Mouse (Mus musculus) midbrain, embryonic 11.5 days (tissue): ENCODE results near the gene Nodal. TPM values are rescaled to one million over a fixed set of nuclear protein-coding genes. Genes with fewer than 3 reads are reported as not detected.
"Not testable (repeated sequence)": the region's sequence is repeated elsewhere in the genome, so short reads cannot be mapped to it uniquely, and the experiment has no call there.

Experiments used
- ATAC-seq: fragments of 200-750 bp; cut with Nextera tagmentation; 2 replicates; pipeline ENCODE4 v1.8.0; 2017; ENCODE audit warnings: moderate TSS enrichment, moderate library complexity; ENCODE audit not compliant: low FRiP score
- DNase-seq: peaks from one replicate; pipeline ENCODE4 v3.0.0; 2015; ENCODE audit warnings: low spot score; ENCODE audit errors: missing footprints
- H3K27ac ChIP-seq: fragments of 300-500 bp; sonication (generic); 2 replicates; pipeline ENCODE4 v1.5.1; 2014; ENCODE audit warnings: low read depth, low read length
- H3K27me3 ChIP-seq: fragments of 300-500 bp; sonication (generic); 2 replicates; pipeline ENCODE4 v1.6.1; 2014; ENCODE audit warnings: mild to moderate bottlenecking, low read length, moderate library complexity, mixed read lengths; ENCODE audit not compliant: control insufficient read depth, insufficient read depth
- H3K36me3 ChIP-seq: fragments of 300-500 bp; sonication (generic); 2 replicates; pipeline ENCODE4 v1.6.1; 2014; ENCODE audit warnings: mild to moderate bottlenecking, low read length, moderate library complexity, mixed read lengths; ENCODE audit not compliant: control insufficient read depth, insufficient read depth
- H3K4me1 ChIP-seq: fragments of 300-500 bp; sonication (generic); 2 replicates; pipeline ENCODE4 v1.6.1; 2014; ENCODE audit warnings: low read length; ENCODE audit not compliant: control insufficient read depth, insufficient read depth
- H3K4me2 ChIP-seq: fragments of 300-500 bp; sonication (generic); 2 replicates; pipeline ENCODE4 v1.6.1; 2014; ENCODE audit warnings: mild to moderate bottlenecking, moderate library complexity
- H3K4me3 ChIP-seq: fragments of 300-500 bp; sonication (generic); 2 replicates; pipeline ENCODE4 v1.5.1; 2014; ENCODE audit warnings: low read depth, low read length
- H3K9ac ChIP-seq: fragments of 300-500 bp; sonication (generic); 2 replicates; pipeline ENCODE4 v1.6.1; 2014; ENCODE audit warnings: low read length
- H3K9me3 ChIP-seq: fragments of 300-500 bp; sonication (generic); 2 replicates; pipeline ENCODE4 v1.6.1; 2016; ENCODE audit warnings: low read length; ENCODE audit not compliant: control insufficient read depth
- WGBS: fragments of 180-500 bp; shearing (Covaris S2); extraction: QIAGEN DNeasy Blood & Tissue Kit; methylation state at CpG from one replicate; pipeline ENCODE4 v1.1.7; 2014; 5-methylcytosine and 5-hydroxymethylcytosine counted together
- polyA plus RNA-seq: library from polyadenylated mRNA; unstranded; fragments of >200 nt; fragmentation: Nextera tagmentation; extraction: Ambion mirVana; gene quantifications from 2 replicates; pipeline ENCODE4 v1.2.1, GENCODE M21; 2014

The Nodal gene
- polyA plus RNA-seq, 1 experiment from 2014 or later: not detected

DNA sequence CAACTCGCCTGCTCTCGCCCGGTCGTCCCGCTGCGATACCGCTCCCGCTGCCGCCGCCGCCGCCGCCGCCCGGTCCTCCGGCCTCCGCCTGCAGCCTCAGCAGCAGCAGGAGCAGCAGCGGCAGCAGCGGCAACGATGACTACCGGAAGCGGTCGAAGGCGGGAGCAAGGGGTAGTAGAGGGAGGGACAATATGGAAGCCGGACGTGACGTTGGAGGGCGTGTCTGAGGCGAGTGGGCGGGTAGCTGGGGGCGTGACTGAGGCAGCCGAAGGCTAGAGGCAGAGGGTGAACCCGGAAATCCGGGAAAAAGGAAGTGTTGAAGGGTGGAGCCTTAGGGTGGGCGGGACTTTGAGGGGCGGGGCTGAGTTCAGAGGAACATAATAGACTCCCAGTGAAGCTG is 34.9 kb downstream of the Nodal start, which contains the start of gene Eif4ebp2:
Gene Eif4ebp2 (minus strand): TSS at position 17 of the 400 bp plus-strand sequence.
- Histone ChIP-seq H3K27ac (peak within 1 kb of the TSS; percentile 48), H3K36me3 (0 out of 2 replicates have a peak, but pooled peaks cover 2% of the 10 kb centered on the region), H3K4me1 (peaks cover 12% of the 10 kb centered on the region), H3K4me2 (peak within 1 kb of the TSS; percentile 93), H3K4me3 (peak within 1 kb of the TSS; percentile 88), H3K27me3 (no peaks in the 10 kb centered on the region), H3K9me3 (no peaks in the 10 kb centered on the region), H3K9ac (peak within 1 kb of the TSS; percentile 93)
- WGBS: under 1% methylated on average over 34 of the region's 36 CpGs
- DNase-seq: peak; percentile 100
- peak; percentile 99 for ATAC-seq

GRCm38 (mm10) chr10:61453171-61453570 is 35.4 kb downstream of the Nodal start:
- ATAC-seq: peak; percentile 33; the same call in 1 of the 2 replicates
- not testable (repeated sequence) for H3K27me3 ChIP-seq, H3K27ac ChIP-seq, H3K9ac ChIP-seq, H3K4me2 ChIP-seq, H3K36me3 ChIP-seq, H3K9me3 ChIP-seq, DNase-seq
- Histone ChIP-seq H3K4me3 (0 out of 2 replicates have a peak overlapping the region, but pooled peaks have one; percentile 88), H3K4me1 (peaks cover 11% of the 10 kb centered on the region)
- WGBS: 76% methylated on average over 3 of the region's 3 CpGs

DNA sequence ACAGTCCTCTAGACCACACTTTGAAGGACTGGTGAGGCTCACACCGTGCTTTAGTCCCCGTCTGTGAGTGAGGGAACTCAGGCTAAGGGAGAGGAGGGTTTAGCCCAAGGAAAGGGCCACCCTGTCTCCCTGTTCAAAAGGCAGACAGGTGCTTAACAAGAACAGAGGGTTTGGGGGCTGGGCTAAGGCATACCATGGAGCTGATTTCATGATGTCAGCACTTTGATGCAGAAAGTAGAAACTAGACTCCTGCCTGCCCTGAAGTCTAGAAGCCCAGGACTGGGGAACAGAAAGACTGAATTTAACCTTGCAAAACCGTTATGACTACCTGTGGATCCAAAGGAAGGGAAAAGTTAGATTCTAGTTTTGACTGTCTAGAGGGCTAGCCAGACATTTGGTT is 39.4 kb downstream of the Nodal start:
- H3K4me2 ChIP-seq: no peak overlapping the region
- no peak overlapping the region for H3K4me3 ChIP-seq
- DNase-seq: peak; percentile 54
- no peak for ATAC-seq
- H3K9ac ChIP-seq: no peak overlapping the region
- H3K27me3 ChIP-seq: no peaks in the 10 kb centered on the region
- no peaks in the 10 kb centered on the region for H3K36me3 ChIP-seq
- H3K9me3 ChIP-seq: no peaks in the 10 kb centered on the region
- H3K4me1 ChIP-seq: no peaks in the 10 kb centered on the region
- H3K27ac ChIP-seq: no peak overlapping the region
- WGBS: 68% methylated on average over 3 of the region's 3 CpGs

DNA sequence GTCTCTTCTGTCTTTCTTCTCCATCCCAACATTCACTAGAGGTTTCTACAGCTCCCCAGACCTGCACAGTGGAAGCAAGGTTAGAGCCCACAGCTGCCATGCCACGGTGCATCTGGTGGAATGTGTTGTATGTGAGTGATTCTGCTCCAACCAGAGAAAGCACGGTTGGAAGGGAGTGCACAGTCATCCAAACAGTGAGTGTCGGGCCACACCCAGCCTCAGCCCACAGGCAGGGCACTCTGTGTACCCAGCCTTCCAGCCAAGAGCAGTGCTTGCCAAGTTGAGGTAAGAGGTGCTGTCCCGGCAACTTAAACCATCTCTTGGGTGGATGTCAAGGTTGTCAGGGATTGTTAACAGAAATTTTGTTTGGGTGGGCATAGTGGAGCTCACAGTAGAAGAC is 47.2 kb downstream of the Nodal start:
- no peaks in the 10 kb centered on the region for H3K4me1 ChIP-seq
- DNase-seq (no peak), ATAC-seq (no peak)
- 90% methylated on average over 4 of the region's 4 CpGs for WGBS
- H3K27ac ChIP-seq: no peak overlapping the region
- H3K9ac ChIP-seq: no peak overlapping the region
- no peak overlapping the region for H3K4me2 ChIP-seq
- H3K9me3 ChIP-seq: no peaks in the 10 kb centered on the region
- no peak overlapping the region for H3K4me3 ChIP-seq
- no peaks in the 10 kb centered on the region for H3K27me3 ChIP-seq
- H3K36me3 ChIP-seq: no peaks in the 10 kb centered on the region

DNA sequence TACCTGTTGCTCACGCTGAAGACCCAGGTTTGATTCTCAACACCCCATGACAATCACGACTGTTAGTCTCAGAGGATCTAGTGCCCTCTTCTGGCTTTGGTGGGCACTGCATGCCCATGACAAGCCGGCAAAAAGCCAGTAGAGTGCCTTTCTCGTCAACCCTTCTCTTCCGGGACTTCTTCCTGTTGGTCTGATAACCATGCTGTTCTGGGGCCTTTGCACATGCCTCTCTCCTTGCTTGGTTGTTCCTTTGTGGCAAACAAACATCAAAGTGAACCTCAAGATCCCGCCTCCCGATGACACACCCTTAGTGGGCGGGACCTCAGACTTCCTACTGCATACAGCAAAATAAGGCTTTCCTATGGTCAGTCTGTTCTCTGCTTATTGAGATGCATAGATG is 48.5 kb downstream of the Nodal start:
- Histone ChIP-seq H3K27ac (no peak overlapping the region), H3K9ac (no peak overlapping the region), H3K4me1 (no peaks in the 10 kb centered on the region), H3K4me2 (no peak overlapping the region), H3K27me3 (no peaks in the 10 kb centered on the region), H3K9me3 (no peaks in the 10 kb centered on the region), H3K4me3 (no peak overlapping the region), H3K36me3 (no peaks in the 10 kb centered on the region)
- ATAC-seq: no peak
- WGBS: 69% methylated on average over 8 of the region's 8 CpGs
- peak; percentile 89 for DNase-seq

DNA sequence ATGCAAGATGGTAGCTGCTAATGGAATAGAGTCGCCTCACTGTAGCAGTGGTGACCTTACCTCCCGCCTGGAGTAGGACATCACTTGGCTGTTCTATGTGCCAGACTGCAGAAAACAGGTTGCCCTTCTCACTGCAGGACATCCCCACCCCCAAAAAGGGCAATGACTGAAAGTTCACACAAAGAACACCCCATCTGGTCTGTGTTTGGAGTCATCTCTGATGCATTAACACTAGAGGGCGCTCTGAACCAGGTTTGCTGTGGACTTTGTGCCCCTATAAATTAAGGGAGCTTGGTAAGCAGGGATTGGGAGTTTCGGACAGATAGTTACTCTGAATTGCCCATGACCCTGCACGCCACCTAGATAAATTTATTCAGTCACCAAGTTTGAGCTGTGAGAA is 49.1 kb downstream of the Nodal start:
- peak; percentile 91 for DNase-seq
- H3K36me3 ChIP-seq: no peaks in the 10 kb centered on the region
- no peak overlapping the region for H3K27ac ChIP-seq
- H3K27me3 ChIP-seq: no peaks in the 10 kb centered on the region
- no peaks in the 10 kb centered on the region for H3K9me3 ChIP-seq
- no peak for ATAC-seq
- no peak overlapping the region for H3K4me3 ChIP-seq
- no peak overlapping the region for H3K9ac ChIP-seq
- no peak overlapping the region for H3K4me2 ChIP-seq
- 32% methylated on average over 5 of the region's 5 CpGs for WGBS
- H3K4me1 ChIP-seq: no peaks in the 10 kb centered on the region

- DNase-seq (no peak), ATAC-seq (no peak)
- Histone ChIP-seq H3K27ac (no peak overlapping the region), H3K9ac (no peak overlapping the region), H3K36me3 (no peaks in the 10 kb centered on the region), H3K4me2 (no peak overlapping the region), H3K27me3 (no peaks in the 10 kb centered on the region), H3K9me3 (no peaks in the 10 kb centered on the region), H3K4me1 (no peaks in the 10 kb centered on the region), H3K4me3 (no peak overlapping the region)
- 62% methylated on average over 7 of the region's 7 CpGs for WGBS
These were observed 51.1 kb downstream of the Nodal start for GRCm38 (mm10) chr10:61468900-61469299.

DNA sequence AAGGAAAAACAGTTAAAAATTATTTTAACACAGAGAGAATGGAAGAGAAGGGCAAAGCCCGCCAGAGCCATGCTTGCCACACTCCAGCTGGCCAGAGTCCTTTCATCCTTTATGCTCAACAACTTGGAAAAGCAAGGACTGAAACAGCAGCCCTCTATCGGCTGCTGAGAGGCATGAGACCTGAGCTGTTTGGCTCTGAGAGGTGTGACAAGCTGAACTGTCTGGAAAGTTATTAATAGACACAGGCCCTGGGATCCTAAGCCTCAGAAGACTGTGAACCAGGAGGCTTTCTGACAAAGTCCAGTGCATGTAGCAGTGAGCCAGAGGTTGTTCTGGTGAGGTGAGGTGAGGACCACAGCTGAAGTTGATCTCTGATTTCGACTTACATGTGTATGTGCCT is 55.9 kb downstream of the Nodal start:
- no peak for DNase-seq
- H3K27ac ChIP-seq: no peak overlapping the region
- no peak for ATAC-seq
- no peak overlapping the region for H3K9ac ChIP-seq
- H3K4me2 ChIP-seq: no peak overlapping the region
- H3K4me3 ChIP-seq: no peak overlapping the region
- WGBS: 81% methylated on average over 3 of the region's 3 CpGs
- H3K36me3 ChIP-seq: no peaks in the 10 kb centered on the region
- H3K9me3 ChIP-seq: no peaks in the 10 kb centered on the region
- H3K4me1 ChIP-seq: 0 out of 2 replicates have a peak, but pooled peaks cover 3% of the 10 kb centered on the region
- no peaks in the 10 kb centered on the region for H3K27me3 ChIP-seq

- Histone ChIP-seq H3K4me1 (0 out of 2 replicates have a peak, but pooled peaks cover 3% of the 10 kb centered on the region), H3K27me3 (no peaks in the 10 kb centered on the region), H3K9me3 (no peaks in the 10 kb centered on the region), H3K4me3 (no peak overlapping the region), H3K36me3 (no peaks in the 10 kb centered on the region), H3K4me2 (peak overlapping the region; percentile 91; the same call in 1 of the 2 replicates), H3K9ac (0 out of 2 replicates have a peak overlapping the region, but pooled peaks have one; percentile 69), H3K27ac (no peak overlapping the region)
- WGBS: 92% methylated on average over 1 of the region's 1 CpGs
- ATAC-seq (no peak), DNase-seq (no peak)
These were observed 56.6 kb downstream of the Nodal start for GRCm38 (mm10) chr10:61474344-61474743.
